Mouse (Mus musculus): ENCODE data around the gene Map4k4.

Map4k4 gene

DNA sequence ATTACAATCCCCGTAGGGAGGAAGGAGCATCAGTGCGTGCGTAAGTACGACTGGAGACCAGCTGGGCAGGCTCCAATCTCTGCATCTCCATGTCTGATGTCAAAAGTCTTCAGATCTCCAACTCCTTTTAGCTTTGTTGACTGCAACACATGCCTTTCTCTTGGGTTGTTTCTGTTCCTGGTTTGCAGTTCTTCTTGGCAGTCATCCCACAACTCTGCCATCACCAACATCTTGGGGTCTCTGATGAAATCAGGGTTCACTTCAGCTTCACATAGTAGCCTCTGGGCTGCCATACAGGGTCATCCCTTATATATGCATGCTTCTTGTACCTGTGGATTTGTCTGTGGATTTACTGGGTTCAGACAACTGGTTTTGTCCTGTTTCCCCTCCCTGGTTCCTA lies 15.4 kb downstream of the Map4k4 start:
- TF ChIP-seq GATA4 (IDR thresholded peaks at IDR 0.05; ENCODE audit: insufficient replicate concordance, low read length) = no peak

DNA sequence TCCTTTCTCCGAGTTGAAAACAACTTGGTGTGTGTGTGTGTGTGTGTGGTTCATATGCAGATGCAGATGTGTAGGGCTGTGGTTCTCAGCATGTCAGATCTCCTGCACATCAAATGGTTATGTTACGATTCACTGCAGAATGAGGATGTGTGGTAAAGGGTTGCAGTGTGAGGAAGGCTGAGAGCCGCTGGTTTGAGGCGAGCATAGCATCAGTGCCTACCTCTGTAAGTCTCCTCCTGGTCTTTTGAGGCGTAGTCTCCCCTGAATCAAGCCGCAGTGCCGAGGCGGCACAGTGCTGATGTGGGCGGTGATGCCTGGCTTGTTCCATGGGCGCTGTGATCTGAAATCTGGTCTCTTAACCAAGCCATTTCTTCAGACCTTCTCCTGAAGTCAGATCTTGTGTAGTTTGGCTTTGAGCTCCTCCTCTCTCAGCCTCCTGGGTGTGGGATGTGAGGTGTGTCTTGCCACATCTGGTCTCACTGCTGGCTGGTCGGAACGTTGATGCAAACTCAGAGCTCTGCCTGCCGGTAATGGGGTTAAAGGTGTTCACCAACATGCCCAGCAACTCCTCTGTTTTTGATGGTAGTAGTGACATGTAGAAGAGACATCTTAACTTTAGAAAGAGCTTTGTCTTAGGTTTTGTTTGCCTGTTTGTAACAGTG lies 17.3 kb downstream of the Map4k4 start:
- TF ChIP-seq GATA4 (IDR thresholded peaks at IDR 0.05; ENCODE audit: insufficient replicate concordance, low read length) = no peak

DNA sequence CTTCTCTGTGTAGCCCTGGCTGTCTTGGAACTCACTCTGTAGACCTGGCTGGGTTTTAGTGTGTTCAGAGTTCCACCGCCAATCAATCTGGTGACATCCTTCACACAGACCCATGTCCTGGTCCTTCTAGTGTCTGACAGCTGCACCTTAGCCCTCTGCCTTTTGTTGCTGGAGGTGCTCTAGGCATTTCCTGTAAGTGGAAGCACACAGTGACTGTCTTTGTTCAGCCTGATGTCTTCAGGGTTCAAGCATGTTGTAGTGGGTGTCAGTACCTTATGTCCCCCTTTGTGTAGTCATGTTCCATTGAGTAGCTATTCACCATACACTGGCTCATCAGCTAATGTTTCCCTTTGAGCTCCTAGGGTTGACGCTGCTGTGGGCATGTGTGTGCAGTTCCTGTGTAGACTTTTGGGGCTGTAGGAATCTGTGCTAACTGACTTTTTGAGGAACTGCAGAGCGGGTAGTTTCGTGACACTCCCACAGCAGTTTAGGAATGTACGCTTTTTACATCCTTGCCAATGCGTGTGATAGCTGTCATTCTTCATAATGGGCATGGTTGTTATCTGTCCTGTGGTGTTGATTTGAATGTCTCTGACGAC lies 17.9 kb downstream of the Map4k4 start:
- no peak for TF ChIP-seq GATA4 (IDR thresholded peaks at IDR 0.05; ENCODE audit: insufficient replicate concordance, low read length)

DNA sequence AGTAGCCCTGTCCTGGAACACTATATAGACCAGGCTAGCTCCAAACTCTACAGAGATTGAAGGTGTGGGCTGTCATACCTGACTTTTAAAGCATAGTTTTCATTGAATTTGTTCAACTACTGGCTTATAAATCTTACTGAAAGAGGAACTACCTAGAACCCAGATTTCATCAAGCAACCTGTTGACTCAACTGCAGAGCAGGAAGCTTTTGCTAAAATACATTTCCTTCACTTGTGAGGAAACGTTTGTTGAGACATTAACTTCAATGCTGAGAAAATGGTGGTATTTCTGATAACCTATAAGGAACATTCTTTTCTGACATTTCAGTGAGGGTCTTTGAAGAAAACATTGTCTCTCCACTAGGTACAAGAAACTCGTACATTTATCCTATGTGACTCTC lies 19.9 kb downstream of the Map4k4 start:
- no peak for TF ChIP-seq GATA4 (IDR thresholded peaks at IDR 0.05; ENCODE audit: insufficient replicate concordance, low read length)

DNA sequence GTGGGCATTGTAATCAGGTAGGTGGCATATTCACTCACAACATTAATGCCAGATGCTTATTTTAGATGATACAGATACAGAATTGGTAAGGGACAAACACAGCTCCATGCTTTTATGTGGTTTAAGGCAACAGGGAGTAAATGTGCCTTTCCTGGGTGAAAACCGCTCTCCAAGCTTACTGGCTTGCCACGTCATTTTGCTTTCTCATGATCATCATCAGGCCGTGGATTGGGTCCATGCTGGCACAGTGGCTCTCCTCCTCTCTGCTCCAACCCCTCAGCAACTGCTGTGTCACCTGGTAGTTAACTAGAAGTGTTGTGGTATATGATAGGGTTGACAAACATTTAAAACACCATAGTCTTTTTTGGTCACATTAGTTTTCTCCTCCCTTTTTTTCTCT lies 21.3 kb downstream of the Map4k4 start:
- no peak for TF ChIP-seq GATA4 (IDR thresholded peaks at IDR 0.05; ENCODE audit: insufficient replicate concordance, low read length)

DNA sequence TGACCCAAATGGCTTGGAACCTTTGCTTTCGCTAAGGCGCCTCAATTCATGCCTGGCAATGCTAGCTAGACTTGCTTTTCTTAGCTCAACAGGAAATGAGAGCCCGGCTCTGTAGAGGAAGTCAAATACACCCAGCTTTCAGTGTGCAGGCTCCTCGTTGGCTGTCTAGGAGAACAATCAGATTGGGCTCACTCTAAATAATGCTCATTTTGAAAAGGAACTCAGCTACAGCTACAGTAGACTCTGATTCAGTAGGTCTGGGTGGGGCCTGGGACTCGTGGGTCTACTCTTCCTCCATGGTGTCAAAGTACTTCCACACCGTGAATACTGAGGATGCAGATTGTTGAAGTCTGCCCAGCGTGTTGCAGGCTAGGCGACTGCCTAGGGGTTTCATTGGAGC lies 22.0 kb downstream of the Map4k4 start:
- peak; percentile 51; the same call in 1 of the 2 replicates for TF ChIP-seq GATA4 (IDR thresholded peaks at IDR 0.05; ENCODE audit: insufficient replicate concordance, low read length)

DNA sequence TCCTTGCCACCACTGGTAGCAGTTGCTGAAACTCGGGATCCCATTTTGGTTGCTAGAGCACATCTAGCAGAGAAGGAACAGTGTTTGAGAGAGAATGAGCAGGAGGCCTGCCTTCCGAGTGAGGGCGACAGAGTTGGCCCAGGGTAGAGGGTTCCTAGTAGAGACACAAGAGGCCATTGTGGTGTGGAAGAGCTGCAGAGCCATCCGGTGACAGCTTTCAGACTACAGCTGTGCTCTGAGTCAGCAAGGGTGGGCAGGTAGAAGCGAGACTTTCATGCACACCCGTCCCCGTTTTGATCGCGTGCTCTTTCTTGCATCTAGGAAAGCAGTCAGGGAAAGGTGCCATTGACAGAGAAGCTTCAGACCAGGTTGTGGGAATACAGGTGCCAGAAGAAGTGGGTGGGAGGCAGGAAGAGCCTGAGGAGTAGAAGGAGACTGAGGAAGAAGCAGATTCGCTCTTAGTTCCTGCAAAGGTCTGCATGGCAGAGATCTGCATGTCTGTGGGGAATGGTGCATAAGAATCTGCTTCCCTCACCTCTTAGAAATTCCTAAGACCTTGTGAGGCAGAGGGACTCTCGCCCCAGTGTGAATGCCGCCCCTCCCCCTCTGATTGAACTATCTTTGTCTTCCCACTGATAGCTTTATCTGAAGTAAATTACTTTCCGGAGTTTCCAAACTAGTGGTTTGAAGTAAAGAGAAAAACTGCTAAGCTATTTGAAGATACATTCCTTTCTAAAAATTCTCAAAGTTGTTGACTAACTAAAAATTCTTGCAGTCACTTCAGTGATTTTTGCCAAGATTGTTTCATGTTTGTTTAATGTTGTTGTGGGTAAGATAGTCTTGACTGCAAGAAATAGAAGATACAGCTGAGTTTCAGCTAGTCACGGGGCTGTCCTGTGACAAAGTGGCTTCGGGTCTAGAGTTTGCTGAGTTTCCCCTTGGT lies 23.0 kb downstream of the Map4k4 start:
- peak; percentile 69 for TF ChIP-seq GATA4 (IDR thresholded peaks at IDR 0.05; ENCODE audit: insufficient replicate concordance, low read length)

DNA sequence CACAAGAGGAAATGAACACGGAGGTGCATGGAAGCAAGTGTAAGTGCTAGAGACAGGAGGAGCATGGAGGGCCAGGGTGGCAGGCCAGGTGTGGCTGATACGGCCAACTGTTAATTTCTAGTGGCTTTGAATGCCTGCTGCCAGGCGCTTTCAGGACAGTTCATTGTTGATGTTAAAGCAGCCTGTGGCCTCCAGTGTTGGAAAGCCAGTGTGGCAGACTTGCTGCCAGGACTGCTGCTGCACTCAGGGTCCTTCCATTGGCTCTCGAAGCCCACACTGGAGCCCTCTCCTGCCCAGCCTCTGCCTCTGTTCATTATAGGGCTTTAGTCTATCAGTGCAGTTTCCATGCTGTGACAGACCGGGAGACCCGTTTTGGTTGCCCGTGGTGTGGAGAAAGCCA lies 30.3 kb downstream of the Map4k4 start:
- TF ChIP-seq GATA4 (IDR thresholded peaks at IDR 0.05; ENCODE audit: insufficient replicate concordance, low read length) = no peak

DNA sequence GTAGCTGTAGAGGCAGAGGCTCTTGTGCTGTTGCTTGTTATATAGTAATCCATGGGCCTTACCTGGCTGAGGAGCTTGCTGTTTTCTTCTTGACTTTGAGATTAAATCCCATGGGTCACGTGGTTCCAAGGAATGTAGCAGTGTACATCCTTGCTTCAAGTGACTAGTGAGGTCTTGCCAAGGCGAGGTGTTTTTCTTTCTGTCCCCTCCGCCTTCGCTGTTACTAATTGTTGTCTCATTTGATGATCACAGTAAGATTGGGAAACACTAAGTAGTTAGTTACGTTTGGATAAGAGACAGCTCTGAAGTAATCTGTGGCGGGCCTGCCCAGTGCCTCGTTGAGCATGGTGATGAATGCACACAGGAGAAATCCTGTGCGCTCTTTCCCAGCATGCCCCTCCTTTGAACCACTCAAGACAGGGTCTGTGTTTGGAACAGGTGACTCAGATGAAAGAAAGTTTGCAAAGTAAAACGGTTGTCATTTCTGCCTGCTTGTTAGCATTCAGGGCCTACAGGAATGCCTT lies 31.6 kb downstream of the Map4k4 start:
- TF ChIP-seq GATA4 (IDR thresholded peaks at IDR 0.05; ENCODE audit: insufficient replicate concordance, low read length) = no peak

DNA sequence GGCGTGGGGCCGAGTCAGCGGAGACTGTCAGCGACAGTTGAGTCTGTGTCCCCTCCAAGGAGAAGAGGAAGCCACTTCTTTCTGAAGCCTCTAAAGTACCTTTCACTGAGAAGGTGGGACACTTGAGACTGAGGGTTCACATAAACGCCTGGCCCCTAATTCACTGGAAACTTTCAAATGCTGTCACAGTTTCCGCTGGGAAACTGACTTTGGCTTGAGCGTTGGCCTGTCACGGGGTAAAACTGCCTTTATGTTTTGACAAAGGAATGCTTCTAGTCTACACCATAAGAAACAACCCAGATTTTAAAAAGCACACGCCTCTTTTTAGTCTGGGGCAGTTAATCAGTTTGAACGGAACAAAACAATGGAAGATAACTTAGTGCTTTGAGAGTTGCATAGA lies 32.2 kb downstream of the Map4k4 start:
- no peak for TF ChIP-seq GATA4 (IDR thresholded peaks at IDR 0.05; ENCODE audit: insufficient replicate concordance, low read length)

DNA sequence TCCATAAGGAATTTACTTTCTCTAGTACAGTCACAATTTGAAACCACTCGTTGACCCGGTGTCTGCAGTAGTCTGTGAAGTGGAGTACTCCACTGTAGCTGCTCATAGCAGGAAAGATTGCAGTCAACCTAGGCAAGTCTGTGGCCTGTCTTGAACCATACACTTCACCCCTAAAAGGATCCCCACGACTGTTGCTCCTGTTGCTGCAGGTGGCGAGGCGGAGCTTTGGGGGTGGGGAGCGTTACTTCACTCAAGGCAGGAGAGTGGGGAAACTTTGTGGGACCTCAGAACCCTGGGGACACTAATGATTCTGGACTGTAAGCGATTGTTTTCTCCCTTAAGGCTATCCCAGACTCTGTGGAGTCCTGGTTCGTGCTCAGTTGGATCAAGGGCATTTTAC lies 34.2 kb downstream of the Map4k4 start:
- TF ChIP-seq GATA4 (IDR thresholded peaks at IDR 0.05; ENCODE audit: insufficient replicate concordance, low read length) = no peak

DNA sequence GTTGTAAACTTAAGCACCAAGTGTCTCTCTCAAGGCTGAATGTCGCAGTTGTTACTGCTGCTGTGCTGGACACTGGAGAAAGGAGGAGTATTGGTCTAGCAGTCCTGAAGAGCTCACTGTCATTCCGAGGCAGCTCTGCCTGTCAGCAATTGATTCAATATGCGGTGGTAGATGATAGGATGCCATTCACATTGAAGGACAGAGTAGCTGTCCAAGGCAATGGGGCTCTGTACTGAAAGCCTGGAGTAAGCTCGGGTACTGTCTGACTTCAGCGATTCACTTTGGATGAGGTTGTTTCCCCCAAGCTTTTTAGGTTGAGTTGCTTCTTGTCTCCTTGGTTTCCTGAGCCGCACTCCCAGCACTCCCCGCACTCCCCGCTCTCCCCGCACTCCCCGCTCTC lies 34.9 kb downstream of the Map4k4 start:
- no peak for TF ChIP-seq GATA4 (IDR thresholded peaks at IDR 0.05; ENCODE audit: insufficient replicate concordance, low read length)

DNA sequence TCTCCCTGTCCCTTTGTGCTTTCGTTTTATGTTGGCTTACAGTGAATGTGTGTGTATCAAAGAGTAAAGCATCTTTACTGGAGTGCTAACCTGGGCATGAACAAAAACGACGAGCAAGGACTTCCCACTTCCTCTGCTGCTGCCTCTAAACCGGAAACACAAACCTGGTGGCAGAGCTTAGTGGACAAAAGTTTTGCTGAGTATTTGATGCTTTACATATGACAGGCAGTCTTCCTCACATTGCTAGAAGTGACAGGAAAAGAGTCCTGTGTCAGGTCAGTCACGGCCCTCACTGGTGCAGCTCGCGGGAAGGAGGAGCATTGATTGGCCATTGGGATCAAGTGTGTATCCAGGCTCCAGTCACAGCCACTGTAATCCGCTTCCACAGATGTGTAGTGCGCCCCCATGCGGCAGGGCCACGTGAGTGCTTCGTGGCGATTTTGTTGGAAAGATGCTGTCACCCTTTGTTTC lies 35.7 kb downstream of the Map4k4 start:
- TF ChIP-seq GATA4 (IDR thresholded peaks at IDR 0.05; ENCODE audit: insufficient replicate concordance, low read length) = no peak

DNA sequence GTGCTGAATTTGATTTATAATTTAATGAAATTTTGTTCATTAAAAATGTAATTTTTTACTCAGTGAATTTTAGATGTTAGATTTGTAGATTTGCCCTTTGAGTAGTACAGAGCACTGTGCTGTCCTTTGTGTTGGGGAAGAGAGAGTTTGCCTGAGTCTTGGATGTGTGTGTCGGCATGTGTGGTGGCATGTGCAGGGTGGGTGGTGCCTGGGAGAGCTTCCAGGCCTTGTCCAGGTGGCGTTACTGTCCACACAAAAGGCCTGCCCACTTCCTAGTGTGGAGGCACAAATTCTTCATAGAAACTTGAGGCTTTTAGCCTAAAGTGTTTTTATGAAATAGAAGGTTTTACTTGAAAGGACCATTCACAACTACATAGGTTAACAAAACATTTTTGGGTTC lies 36.2 kb downstream of the Map4k4 start:
- TF ChIP-seq GATA4 (IDR thresholded peaks at IDR 0.05; ENCODE audit: insufficient replicate concordance, low read length) = no peak

DNA sequence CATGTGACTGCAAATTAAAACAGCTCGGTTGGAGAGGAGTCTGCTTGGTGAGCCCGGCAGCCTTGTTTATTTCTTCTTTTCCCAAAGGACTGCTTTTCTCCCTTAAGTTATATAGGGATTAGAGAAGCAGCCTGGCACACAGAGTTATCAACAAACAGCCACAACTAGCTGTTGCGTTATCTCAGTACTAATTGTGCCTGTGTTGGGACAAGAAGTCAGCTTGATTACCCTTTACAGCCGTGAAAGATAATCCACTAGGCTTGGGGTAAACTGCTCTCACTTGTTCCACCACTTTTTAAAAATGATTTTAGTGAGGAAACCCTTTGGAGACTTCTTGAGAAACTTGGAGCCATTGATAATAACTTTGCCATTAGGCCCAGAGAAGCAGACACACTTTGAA lies 36.9 kb downstream of the Map4k4 start:
- TF ChIP-seq GATA4 (IDR thresholded peaks at IDR 0.05; ENCODE audit: insufficient replicate concordance, low read length) = no peak

DNA sequence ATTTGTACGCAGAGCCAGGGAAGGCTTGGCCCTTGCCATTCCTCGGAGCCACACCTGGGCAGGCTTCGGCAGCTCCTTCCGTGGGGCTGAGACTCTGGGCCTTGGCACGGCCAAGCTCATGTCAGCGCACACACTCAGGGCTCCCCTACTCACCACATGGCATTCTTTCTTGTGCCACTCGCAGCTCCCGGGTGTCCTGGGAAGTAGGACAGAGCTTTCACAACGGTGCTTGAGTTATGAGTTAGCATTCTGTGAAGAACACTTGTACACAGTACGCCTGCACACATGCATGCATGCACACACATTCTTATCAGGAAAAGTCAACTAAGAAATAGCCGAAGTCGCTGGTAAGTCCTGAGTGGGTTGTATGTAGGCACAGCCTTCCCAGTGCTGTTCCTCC lies 38.7 kb downstream of the Map4k4 start:
- no peak for TF ChIP-seq GATA4 (IDR thresholded peaks at IDR 0.05; ENCODE audit: insufficient replicate concordance, low read length)
